Mouse (Mus musculus) heart, adult 9 months (tissue): ENCODE results near the gene Odf3l1.
"Not testable (repeated sequence)": the region's sequence is repeated elsewhere in the genome, so short reads cannot be mapped to it uniquely, and the experiment has no call there.

Experiments
- DNase-seq, 2 experiments: peaks; one replicate each; pipeline ENCODE4 v3.0.0; 2022; ENCODE audit warnings: low spot score in 2 of 2

Gene Odf3l1

DNA sequence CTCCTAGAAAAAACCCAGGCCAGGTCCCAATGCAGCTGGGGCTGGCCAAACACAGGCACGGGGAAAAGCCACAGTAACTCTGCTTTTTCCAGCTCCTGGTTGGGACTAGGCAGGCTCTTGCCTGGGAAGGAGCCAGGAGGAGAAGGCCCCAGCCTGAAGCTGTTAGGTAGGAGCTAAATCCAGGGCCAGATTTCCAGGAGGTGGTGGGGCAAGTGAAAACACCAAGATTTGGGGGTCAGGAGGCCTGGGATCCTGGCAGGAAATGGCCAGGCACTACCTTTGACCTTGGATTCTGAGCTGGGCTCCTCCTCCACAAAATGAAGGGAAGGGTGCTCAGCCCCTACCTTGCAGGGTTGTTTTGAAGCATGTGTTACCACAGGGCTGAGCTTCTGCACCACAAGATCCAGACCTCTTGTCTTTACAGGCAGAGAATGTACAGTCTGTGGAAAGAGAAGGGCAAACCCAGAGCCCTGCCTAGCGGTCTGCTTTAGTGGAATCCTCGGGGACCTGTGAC, at the start of gene Odf3l1:
Odf3l1 (minus strand) TSS at position 464 of the 514 bp plus-strand sequence.
- DNase-seq = no peak

DNA sequence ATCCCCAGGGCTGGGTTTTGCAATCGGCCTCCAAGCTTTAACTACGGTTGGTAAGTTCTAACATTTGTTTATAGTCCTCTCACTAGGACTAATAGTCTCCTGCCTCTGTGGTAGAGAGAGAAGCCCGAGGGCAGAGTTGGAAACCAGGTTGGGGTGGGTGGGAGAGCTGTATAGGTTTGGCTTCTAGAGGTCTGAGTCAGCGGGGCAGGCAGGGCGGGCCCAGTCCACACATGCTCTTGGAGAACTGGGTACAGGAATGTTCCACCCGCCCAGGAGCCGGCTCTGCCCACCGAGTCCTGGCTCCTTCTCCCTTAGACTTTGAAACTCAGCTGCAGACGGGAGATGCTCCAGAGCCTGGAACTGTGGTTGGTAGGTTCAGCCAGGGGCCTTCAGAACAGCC, 49.5 kb upstream of the Odf3l1 start:
- DNase-seq = no peak

DNA sequence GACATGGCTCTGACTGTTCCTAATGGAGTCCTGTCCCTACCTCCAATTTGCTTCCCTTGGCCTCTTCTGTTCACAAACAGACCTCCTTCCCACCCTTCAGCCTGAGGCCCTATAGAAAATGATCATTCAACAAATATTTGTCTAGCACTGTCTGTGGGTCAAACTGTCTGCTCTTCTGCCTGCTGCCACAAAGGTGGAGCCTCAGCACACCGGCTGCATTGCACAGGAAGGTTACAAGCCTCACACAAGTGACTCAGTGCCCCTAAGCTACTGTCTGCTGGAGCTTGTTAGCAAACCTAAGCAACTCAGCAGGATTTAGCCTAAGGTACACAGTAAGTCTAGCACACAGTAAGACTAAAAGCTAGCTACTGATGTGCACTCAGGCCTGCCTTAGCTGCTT, 46.5 kb upstream of the Odf3l1 start:
- DNase-seq = no peak

DNA sequence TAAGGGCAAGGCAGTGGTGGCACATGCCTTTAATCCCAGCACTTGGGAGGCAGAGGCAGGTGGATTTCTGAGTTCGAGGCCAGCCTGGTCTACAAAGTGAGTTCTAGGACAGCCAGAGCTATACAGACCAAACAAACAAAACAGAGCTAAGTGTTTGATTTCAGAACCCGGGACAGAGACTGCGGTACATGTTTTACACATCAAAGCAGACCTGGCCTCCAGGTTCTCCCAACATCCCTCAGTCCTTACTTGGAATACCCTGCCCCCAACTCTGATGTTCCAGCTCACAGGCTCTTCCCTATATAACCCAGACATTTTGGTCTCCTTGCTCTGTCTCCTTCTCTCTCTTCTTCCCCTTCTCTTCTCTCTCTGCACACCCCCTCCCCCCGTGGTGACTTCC, 45.5 kb upstream of the Odf3l1 start:
- not testable (repeated sequence) for DNase-seq

DNA sequence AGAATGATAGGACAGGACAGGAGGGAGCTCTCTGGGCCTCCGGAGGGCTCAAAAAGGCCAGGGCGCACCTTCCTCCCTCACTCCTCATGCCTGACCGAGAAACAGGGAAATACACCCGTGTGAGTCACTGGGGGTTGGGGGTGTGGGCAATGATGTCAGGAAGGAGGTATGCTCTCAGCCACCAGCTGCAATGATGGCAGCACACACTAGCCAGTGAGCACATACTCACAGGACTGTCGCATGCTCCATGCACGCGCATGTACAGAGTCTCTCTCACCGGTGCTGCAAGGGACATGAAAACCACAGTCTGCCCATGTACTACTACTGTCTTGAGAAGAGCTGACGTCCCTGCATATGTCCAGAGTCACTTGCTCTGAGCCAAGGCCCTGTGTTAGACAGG, 43.1 kb upstream of the Odf3l1 start:
- no peak for DNase-seq

DNA sequence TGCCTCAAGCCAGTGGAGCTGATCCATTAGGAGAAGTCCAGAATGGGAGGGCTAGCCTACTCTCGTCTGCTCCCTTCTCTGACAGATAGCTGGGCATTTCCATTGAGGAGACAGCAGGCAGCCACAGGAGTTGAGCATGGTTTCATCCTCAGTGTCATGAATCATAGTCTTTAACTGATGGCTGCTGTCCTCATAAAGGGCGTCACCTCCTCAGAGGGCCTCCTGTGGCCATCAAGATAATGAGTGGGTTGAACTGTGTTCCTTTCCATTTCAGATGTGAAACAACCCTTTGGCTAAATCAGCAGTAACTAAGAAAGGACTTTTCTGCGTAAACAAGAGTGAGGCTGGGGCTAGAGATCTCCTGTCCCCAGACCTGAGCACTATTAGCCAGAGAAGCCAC, 39.2 kb upstream of the Odf3l1 start:
- no peak for DNase-seq

DNA sequence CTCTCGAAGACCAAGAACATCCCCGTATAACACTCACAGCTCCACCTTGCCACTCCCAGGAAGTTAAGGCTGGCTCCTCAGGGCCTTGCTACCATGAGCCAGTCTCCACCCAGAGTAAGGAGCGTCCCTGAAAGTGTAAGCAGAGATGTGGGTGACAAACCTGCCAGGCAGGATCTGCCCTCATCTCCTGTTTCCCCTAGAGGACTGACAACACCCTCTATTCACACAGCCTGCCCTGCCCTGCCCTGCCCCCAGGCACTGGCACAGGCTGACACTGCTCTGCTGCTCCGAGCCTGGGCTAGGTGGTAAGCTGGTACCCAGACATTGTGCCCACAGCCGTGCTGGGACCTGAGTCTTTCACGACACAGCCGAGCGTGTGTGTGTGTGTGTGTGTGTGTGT, 36.7 kb upstream of the Odf3l1 start:
- no peak for DNase-seq

DNA sequence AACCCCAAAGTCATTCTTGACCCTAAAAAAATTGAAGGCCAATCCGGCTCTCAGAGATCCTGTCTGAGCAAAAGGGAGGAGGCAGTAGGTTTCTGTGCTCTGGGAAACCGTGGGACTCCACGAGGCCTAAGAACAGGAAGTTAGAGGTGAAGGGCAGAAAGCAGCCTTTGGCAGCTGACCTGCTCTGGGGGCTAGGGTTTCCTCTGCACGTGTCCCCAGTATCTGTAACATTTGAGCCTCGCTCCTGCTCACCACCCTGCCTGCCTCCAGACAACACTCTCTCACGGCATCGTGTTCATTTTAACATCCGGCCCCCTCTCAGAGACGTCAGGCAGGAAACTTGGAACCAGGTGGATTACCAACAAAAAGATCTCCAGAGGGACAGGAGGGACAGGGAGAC, 36.1 kb upstream of the Odf3l1 start:
- peak in 1 of 2 experiments; percentile 54 for DNase-seq

DNA sequence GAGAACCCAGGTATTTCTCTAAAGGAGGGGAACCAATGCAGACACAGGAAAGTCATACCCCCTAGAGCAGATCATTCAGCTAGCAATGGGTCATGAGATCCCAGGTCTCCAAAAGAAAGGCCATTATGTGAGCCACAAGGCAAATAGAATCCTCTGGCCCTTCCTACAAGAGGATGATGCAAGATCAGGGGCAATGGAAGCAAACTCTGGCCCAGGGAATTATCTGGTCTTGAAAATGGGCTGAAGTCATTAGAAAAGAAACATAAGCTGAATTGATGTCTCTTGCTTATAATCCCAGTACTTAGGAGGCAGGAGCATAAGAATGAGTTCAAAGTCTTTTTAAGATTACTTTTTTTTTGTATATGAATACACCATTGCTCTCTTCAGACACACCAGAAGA, 35.6 kb upstream of the Odf3l1 start:
- DNase-seq = no peak

DNA sequence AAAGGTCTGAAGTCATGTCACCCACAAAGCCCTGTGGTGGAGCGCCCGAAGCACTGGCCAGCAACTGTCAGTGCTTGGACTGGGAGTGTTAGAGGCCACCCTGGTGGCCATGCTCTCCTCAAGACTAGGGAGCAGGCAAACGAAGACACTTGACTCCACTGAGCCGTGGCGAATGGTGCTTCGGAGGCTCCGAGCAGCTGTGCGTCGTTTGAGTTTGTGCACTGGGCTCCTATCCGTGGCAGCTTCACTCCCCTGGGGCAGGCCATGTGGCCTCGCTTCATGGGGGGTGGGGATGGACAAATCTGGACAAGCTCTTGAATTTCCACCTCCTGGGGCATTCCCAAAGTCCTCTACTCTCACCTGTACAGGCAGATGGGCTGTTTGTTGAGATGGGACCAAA, 34.9 kb upstream of the Odf3l1 start:
- no peak for DNase-seq

DNA sequence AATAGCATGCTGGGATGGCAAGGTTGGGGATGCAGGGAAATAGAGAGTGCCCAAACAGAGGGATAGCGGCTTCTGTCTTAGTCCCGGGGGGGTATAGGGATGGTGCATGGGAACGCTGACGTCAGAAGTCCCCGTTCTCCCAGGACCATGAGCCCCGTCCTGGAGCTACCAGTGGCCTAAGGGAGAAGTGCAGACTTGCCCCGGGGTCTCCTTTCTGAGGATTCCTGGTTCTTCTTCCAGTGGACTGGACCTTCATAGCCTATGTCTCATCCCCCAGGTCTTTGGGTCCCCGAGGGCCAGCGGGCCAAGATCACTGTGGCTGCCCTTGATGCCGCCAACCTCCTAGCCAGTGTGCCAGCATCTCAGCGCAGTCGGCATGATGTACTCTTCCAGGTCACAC, 32.3 kb upstream of the Odf3l1 start:
- no peak for DNase-seq

DNA sequence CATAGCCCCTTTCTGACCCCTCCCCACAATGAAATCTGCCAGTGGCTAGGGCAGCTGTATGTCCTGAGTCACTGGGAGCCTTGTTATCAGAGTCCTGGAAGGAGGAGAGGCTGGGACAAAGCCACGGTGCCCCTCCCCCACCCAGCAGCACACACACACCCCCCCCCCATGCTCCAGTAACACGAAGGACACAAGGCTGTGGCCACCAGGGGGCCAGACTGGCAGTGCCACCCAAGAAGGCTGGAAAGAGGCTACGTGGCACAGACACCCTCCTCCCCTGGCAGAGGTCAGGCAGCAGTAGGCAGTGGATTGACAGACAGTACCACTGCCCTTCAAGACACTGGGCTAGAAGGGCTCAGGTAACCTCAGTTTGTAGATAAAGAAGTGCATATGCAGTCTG, 29.5 kb upstream of the Odf3l1 start:
- no peak for DNase-seq

DNA sequence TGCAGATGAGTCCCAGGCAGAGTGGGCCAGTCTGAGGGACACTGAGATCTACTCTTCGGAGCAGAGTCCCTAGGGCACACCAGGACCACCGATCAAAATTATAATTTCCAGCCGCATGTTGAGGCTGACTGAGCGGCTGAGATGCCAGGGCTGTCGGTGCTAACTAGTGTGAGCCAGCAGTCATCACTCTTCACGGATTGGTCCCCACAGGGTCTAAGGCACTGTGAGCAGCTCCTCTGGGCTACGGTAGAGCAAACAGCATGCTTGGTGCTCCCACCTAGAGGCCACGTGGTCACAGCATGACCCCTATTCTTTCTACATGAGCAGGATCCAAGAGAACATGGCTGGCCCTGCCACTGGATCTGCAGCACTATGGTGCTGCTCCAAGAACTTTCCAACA, 28.8 kb upstream of the Odf3l1 start:
- DNase-seq = no peak

DNA sequence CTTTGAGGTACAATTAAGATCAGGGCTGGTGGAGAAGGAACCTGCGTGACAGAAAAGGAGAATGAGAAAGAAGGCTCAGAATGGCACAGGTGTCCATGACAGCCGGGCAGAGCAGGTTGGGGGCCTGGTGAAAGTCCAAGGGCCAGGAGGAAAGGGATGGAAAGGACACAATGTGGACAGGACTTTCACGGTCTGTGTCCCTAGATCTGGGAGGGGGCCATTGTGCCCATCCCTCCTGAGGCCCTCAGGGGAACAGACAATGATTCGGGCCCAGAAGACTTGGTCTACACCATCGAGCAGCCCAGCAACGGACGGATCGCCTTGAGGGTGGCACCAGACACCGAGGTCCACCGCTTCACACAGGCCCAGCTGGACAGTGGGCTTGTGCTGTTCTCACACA, 27.6 kb upstream of the Odf3l1 start:
- no peak for DNase-seq

DNA sequence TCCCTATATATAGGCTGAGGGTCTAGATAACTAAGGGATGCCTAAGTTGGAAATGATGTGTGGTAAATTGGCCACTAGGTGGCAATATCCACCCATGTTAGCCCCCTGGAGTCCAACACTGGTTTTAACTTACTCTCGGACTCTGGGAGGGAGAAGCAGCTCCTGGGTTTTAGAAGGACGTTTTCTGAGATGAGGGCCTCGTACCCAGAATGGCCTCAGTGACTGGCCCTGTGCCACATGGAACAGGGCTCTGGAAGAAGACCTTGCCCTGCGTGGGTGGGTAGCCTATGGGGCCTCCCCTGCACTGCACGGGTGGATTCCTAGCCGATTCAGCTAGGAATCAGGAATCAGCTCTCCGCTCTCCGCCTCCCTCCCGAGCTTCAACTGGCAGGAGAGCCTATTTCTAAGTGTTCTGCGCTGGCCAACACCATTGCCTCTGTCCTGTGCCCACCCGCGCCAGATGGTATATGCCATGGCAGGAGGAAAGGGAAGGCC, 27.1 kb upstream of the Odf3l1 start:
- peak; percentile 71 to 81 for DNase-seq

DNA sequence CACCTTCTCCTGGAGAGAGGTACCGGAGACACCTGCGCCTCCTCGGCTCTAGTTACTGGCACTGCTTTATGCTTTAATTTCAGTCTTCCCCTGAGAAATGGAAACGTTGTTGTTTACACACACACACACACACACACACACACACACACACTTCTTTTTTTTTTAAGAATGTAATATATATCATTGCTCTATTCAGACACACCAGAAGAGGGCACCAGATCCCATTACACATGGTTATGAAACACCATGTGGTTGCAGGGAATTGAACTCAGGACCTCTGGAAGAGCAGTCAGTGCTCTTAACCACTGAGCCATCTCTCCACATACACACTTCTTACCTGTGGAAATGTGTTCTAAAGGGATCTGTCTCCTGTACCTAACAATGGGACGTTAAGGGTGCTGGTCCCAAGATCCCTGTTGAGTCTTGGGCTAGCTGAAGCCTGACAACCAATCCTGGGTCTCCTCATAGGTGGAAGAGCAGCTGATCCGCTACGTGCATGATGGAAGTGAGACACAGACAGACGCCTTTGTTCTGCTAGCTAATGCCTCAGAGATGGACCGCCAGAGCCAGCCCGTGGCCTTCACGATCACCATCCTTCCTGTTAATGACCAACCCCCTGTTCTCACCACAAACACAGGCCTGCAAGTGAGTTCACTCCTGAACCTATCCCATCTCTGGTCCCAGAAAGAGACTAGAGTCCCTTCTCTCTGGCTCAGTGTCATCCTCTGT, 26.2 kb upstream of the Odf3l1 start:
- no peak for DNase-seq

DNA sequence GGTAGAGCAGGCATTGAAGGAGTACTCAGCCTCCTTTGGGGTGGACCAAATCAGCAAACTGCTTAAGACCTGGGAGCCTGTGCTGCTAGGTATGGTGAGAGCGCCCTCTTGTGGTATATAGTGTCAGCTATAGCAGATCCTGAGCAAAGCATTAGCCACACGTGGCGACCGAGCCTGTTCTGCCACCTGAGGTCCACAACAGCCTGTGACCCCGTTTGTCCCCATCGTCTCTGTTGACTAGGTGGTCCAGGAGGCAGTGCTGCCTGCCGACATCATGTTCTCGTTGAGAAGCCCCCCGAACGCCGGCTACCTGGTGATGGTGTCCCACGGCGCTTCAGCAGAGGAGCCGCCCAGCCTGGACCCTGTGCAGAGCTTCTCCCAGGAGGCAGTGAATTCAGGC, 25.3 kb upstream of the Odf3l1 start:
- peak; percentile 62 to 79 for DNase-seq

DNA sequence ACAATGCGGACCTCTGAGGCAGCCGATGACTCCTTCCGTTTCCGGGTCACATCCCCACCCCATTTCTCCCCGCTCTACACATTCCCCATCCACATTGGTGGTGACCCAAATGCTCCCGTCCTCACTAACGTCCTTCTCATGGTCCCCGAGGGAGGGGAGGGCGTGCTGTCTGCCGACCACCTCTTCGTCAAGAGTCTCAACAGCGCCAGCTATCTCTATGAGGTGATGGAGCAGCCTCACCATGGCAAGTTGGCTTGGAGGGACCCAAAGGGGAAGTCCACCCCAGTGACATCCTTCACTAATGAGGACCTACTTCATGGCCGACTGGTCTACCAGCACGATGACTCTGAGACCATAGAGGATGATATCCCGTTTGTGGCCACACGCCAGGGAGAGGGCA, 23.1 kb upstream of the Odf3l1 start:
- no peak for DNase-seq

DNA sequence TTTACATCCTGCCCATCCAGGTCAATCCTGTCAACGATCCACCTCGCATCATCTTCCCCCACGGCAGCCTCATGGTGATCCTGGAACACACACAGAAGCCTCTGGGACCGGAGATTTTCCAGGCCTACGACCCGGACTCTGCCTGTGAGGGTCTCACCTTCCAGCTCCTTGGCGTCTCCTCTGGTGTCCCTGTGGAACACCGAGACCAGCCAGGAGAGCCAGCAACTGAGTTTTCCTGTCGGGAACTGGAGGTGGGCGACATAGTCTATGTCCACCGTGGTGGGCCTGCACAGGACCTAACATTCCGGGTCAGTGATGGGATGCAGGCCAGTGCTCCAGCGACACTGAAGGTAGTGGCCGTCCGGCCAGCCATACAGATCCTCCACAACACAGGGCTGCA, 22.1 kb upstream of the Odf3l1 start:
- no peak for DNase-seq

DNA sequence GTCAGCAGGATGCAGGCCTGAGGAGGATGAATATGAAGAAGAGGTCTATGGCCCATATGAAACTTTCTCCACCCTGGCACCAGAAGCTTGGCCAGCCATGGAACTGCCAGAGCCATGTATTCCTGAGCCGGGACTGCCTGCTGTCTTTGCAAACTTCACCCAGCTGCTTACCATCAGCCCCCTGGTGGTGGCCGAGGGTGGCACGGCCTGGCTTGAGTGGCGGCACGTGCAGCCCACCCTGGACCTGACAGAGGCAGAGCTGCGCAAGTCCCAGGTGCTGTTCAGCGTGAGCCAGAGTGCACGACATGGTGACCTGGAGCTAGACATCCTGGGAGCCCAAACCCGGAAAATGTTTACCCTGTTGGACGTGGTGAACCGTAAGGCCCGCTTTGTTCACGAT, 21.6 kb upstream of the Odf3l1 start:
- no peak for DNase-seq

DNA sequence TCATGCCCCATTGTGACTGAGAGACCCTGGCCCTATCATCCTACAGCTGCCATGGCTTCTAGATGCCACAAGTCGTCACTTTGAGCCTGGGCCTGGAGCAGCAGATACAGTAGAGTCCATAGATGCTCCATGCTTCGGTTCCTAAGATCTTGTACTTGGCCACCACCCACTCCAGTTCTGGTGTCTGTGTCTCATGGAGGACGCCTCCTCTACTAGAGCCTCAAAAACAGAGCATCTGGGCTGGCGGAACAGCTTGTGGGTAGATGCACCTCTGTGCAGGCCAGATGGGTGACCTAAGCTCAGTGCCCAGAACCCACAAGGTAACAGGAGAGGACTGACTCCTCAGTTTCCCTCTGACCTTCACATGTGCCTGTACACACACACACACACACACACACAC, 19.8 kb upstream of the Odf3l1 start:
- DNase-seq = no peak

DNA sequence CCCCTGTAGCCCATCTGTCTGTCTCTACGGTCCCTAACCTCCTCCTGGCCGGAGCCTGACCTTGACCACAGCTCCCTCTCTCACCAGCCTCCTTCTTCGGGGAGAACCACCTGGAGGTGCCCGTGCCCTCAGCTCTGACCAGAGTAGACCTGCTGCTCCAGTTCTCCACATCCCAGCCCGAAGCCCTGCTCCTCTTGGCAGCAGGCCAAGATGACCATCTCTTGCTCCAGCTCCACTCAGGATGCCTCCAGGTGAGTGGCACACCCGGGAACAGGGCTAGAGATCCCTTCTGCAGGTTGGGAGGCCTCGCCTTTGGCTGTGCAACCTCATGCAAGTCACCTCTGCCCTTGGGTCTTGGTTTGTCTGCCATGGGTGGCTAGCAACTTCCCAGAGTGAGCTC, 19.0 kb upstream of the Odf3l1 start:
- no peak for DNase-seq

DNA sequence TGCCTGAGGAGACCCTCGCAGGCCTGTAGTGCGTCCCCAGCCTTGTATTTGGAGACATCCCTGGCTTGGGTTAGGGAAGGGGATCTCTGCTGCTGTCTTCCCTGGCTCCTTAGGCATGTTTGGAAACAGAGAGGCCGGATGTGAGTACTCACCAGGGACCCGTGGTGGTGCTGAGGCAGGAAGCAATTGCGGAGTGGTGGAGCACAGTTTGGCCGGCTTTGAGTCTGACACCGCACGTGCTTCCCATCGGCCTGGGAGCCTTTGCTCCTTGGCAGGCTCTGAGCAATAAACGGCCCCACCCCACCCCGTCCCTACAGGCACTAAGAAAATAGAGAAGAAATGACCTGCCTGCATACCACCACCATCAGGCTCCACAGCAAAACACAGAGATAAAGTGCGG, 18.3 kb upstream of the Odf3l1 start:
- peak; percentile 80 to 84 for DNase-seq

DNA sequence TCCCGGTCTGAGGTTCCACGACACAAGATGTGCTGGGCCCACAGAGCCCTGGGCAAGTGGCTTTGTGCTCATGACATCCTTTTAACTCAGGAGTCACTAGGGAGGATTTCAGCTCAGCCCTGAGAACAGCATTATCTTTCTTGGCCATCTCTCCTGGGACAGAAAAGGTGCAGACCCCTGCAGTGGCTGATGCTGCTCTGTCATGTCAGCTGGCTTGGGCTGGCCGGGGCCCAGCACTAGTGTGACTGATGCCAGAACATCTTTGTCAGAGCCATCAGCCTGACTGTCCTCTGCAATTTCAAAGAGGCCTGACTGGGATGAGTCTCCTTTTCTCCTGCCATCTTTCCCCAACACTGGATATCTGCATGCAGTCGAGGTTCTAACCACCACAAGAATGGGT, 17.8 kb upstream of the Odf3l1 start:
- DNase-seq = no peak
